Mouse (Mus musculus) thymus, postnatal 10 days (tissue): ENCODE data around the gene Fra10ac1.

Experiments
- DNase-seq, 2 experiments: peaks; one replicate each; pipeline ENCODE4 v3.0.0; 2021; ENCODE audit warnings: low spot score in 2 of 2

The Fra10ac1 gene

GRCm38 (mm10) chr19:38232087-38232486 is 8.1 kb upstream of the Fra10ac1 start:
- no peak for DNase-seq

GRCm38 (mm10) chr19:38228699-38229098 is 4.7 kb upstream of the Fra10ac1 start:
- DNase-seq: no peak

GRCm38 (mm10) chr19:38224685-38225060 is 717 bp upstream of the Fra10ac1 start:
- DNase-seq: no peak

- DNase-seq: no peak
These were observed 526 bp downstream of the Fra10ac1 start for GRCm38 (mm10) chr19:38223356-38223904.

GRCm38 (mm10) chr19:38217696-38218095 is 6.3 kb downstream of the Fra10ac1 start:
- no peak for DNase-seq

GRCm38 (mm10) chr19:38206669-38207068 is 17.3 kb downstream of the Fra10ac1 start:
- no peak for DNase-seq

- DNase-seq: no peak
These were observed 25.2 kb downstream of the Fra10ac1 start for GRCm38 (mm10) chr19:38198731-38199130.

- no peak for DNase-seq
These were observed 28.7 kb downstream of the Fra10ac1 start for GRCm38 (mm10) chr19:38195245-38195644.

GRCm38 (mm10) chr19:38191446-38191845 is 32.5 kb downstream of the Fra10ac1 start:
- DNase-seq: no peak

GRCm38 (mm10) chr19:38190606-38191005 is 33.4 kb downstream of the Fra10ac1 start:
- no peak for DNase-seq

GRCm38 (mm10) chr19:38187345-38187680 is 36.6 kb downstream of the Fra10ac1 start:
- DNase-seq: no peak

- no peak for DNase-seq
These were observed 37.2 kb downstream of the Fra10ac1 start for GRCm38 (mm10) chr19:38186631-38187344.

- DNase-seq: no peak
These were observed 44.3 kb downstream of the Fra10ac1 start for GRCm38 (mm10) chr19:38179675-38180074.

GRCm38 (mm10) chr19:38164633-38165032 is 59.3 kb downstream of the Fra10ac1 start:
- no peak for DNase-seq

GRCm38 (mm10) chr19:38161648-38162354 is 62.2 kb downstream of the Fra10ac1 start:
- no peak for DNase-seq

GRCm38 (mm10) chr19:38156243-38156642 is 67.7 kb downstream of the Fra10ac1 start:
- DNase-seq: no peak

- DNase-seq: no peak
These were observed 80.2 kb downstream of the Fra10ac1 start for GRCm38 (mm10) chr19:38143540-38144271.
